7 mouse cellular contexts compared by ENCODE assay signal in the genomic region with DNA sequence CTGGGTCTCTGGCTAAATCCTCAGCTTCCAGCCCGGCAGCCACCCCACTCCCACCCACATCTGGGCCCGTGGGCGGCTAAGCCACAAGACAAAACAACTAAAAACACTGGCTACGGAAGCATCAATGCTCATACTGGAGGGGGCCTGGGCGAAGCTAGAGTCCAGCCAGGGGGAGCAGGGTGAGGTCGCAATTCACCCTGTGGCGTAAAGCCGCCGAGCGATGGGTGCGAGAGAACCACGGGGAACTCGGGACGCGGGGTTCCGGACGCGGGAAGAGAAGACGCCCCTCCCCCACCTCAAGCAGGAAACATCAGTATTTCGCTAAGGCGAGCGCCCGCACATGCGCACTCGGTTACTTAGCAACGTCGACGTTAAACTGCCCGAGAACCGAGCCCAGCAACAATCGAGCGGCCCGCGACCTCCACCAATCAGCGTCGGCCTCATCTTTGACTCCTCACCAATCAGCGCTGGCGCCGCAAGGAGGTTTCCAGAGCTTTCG. TPM values are rescaled to one million over a fixed set of nuclear protein-coding genes. Genes with fewer than 3 reads are reported as not detected.
DNase-seq lines count a peak whose midpoint lies in the region; ATAC-seq and TF ChIP-seq lines count a peak whose summit lies in the region.

A gene (plus strand): TSS at position 445 of the 499 bp plus-strand sequence.

- peaks cover 28% of the 10 kb centered on the region for H3K4me1 ChIP-seq in embryonic facial prominence, embryonic 13.5 days
- H3K4me1 ChIP-seq in kidney, adult 2 months (ENCODE audit: control insufficient read depth, insufficient read depth, low read length), result peaks cover 18% of the 10 kb centered on the region; the same call in 1 of the 2 replicates
- H3K4me1 ChIP-seq in limb, embryonic 12.5 days (replicated peaks), result peaks cover 24% of the 10 kb centered on the region
- peaks cover 40% of the 10 kb centered on the region for H3K4me1 ChIP-seq in midbrain, embryonic 15.5 days
- no peaks in the 10 kb centered on the region for H3K4me1 ChIP-seq in spleen, adult 2 months (ENCODE audit: control insufficient read depth, insufficient read depth, insufficient read length)

- peak; percentile 81 for TF ChIP-seq POLR2A in kidney, adult 2 months (IDR thresholded peaks at IDR 0.05; ENCODE audit: low read depth, low read length)
- TF ChIP-seq POLR2A in spleen, adult 2 months (IDR thresholded peaks at IDR 0.05; ENCODE audit: low read depth, low read length), result peak; percentile 93

- no peak for TF ChIP-seq CTCF in kidney, adult 2 months (conservative IDR thresholded peaks at IDR 0.05; ENCODE audit: insufficient read depth, insufficient read length, low read depth, low read length)
- TF ChIP-seq CTCF in spleen, adult 2 months (IDR thresholded peaks at IDR 0.05; ENCODE audit: extremely low read depth, insufficient read depth, insufficient read length, insufficient replicate concordance), result no peak

- H3K27ac ChIP-seq in embryonic facial prominence, embryonic 13.5 days, result peak within 1 kb of the TSS; percentile 99
- peak within 1 kb of the TSS; percentile 98 for H3K27ac ChIP-seq in kidney, adult 2 months (ENCODE audit: insufficient read depth, low read depth, low read length)
- H3K27ac ChIP-seq in limb, embryonic 12.5 days, result peak within 1 kb of the TSS; percentile 98
- peak within 1 kb of the TSS; percentile 97 for H3K27ac ChIP-seq in midbrain, embryonic 15.5 days
- peak within 1 kb of the TSS; percentile 98 for H3K27ac ChIP-seq in spleen, adult 2 months (ENCODE audit: insufficient read depth, low read length)

- H3K27me3 ChIP-seq in embryonic facial prominence, embryonic 13.5 days, result no peaks in the 10 kb centered on the region
- no peaks in the 10 kb centered on the region for H3K27me3 ChIP-seq in kidney, adult 2 months (replicated peaks; ENCODE audit: control insufficient read depth, insufficient read depth, low read length)
- H3K27me3 ChIP-seq in limb, embryonic 12.5 days, result no peaks in the 10 kb centered on the region
- no peaks in the 10 kb centered on the region for H3K27me3 ChIP-seq in midbrain, embryonic 15.5 days (replicated peaks)
- H3K27me3 ChIP-seq in spleen, adult 2 months (ENCODE audit: control insufficient read depth, insufficient read depth, low read length), result no peaks in the 10 kb centered on the region

- peak within 1 kb of the TSS; percentile 65 for H3K4me3 ChIP-seq in embryonic facial prominence, embryonic 13.5 days
- peak within 1 kb of the TSS; percentile 90 for H3K4me3 ChIP-seq in kidney, adult 2 months (ENCODE audit: insufficient read depth, low read depth, low read length)
- H3K4me3 ChIP-seq in limb, embryonic 12.5 days (replicated peaks), result peak within 1 kb of the TSS; percentile 63
- H3K4me3 ChIP-seq in midbrain, embryonic 15.5 days, result peak within 1 kb of the TSS; percentile 57
- peak within 1 kb of the TSS; percentile 83 for H3K4me3 ChIP-seq in spleen, adult 2 months (ENCODE audit: extremely low read depth, insufficient read depth, insufficient read length)

- DNase-seq in adrenal gland, postnatal 36 days, result peak; percentile 99 to 100
- peak; percentile 99 for DNase-seq in heart, adult 18-20 months
- peak; percentile 100 for DNase-seq in kidney, adult 2 months
- peak; percentile 98 to 99 for DNase-seq in spleen, adult 2 months (ENCODE audit: low read depth in 1 of 2, low spot score in 2 of 2)

- H3K4me2 ChIP-seq in embryonic facial prominence, embryonic 13.5 days, result peak within 1 kb of the TSS; percentile 84
- peak within 1 kb of the TSS; percentile 79 for H3K4me2 ChIP-seq in limb, embryonic 12.5 days
- H3K4me2 ChIP-seq in midbrain, embryonic 15.5 days, result peak within 1 kb of the TSS; percentile 69

- H3K36me3 ChIP-seq in embryonic facial prominence, embryonic 13.5 days, result peaks cover 24% of the 10 kb centered on the region
- H3K36me3 ChIP-seq in kidney, adult 2 months (ENCODE audit: control insufficient read depth, insufficient read depth, low read length), result peaks cover 12% of the 10 kb centered on the region
- peaks cover 30% of the 10 kb centered on the region for H3K36me3 ChIP-seq in limb, embryonic 12.5 days
- no peaks in the 10 kb centered on the region for H3K36me3 ChIP-seq in midbrain, embryonic 15.5 days (replicated peaks)
- H3K36me3 ChIP-seq in spleen, adult 2 months (ENCODE audit: control insufficient read depth, insufficient read depth, low read length), result peaks cover 12% of the 10 kb centered on the region

- whole genome bisulfite sequencing in embryonic facial prominence, embryonic 13.5 days, result under 1% methylated on average over 40 of the region's 40 CpGs
- WGBS in kidney, adult 2 months, result under 1% methylated on average over 40 of the region's 40 CpGs
- WGBS in limb, embryonic 12.5 days, result under 1% methylated on average over 40 of the region's 40 CpGs
- WGBS in midbrain, embryonic 15.5 days, result under 1% methylated on average over 40 of the region's 40 CpGs
- WGBS in spleen, adult 2 months, result under 1% methylated on average over 40 of the region's 40 CpGs

- peak; percentile 97 for ATAC-seq in embryonic facial prominence, embryonic 13.5 days (ENCODE audit: insufficient number of reproducible peaks, insufficient read depth, low FRiP score, low TSS enrichment, low read depth)
- ATAC-seq in limb, embryonic 12.5 days (ENCODE audit: insufficient number of reproducible peaks, insufficient read depth, low FRiP score, low TSS enrichment, low read depth), result peak; percentile 96
- ATAC-seq in midbrain, embryonic 15.5 days (replicated peaks), result peak; percentile 97

- H3K9ac ChIP-seq in embryonic facial prominence, embryonic 13.5 days, result peak within 1 kb of the TSS; percentile 96
- H3K9ac ChIP-seq in limb, embryonic 12.5 days (replicated peaks), result peak within 1 kb of the TSS; percentile 94
- peak within 1 kb of the TSS; percentile 85 for H3K9ac ChIP-seq in midbrain, embryonic 15.5 days

- H3K9me3 ChIP-seq in embryonic facial prominence, embryonic 13.5 days, result no peaks in the 10 kb centered on the region
- H3K9me3 ChIP-seq in limb, embryonic 12.5 days, result no peaks in the 10 kb centered on the region
- H3K9me3 ChIP-seq in midbrain, embryonic 15.5 days, result no peaks in the 10 kb centered on the region

RNA-seq across cellular contexts. Expression of the gene that starts here (rescaled TPM):
- total RNA-seq in adrenal gland, postnatal 36 days (2021), result 1,000 to 10,000 TPM; 1,237 to 1,515 TPM
- polyA plus RNA-seq in embryonic facial prominence, embryonic 13.5 days (2015; fragmentation: Nextera tagmentation; extraction: Ambion mirVana), result 3,261 and 3,547 TPM in 2 replicates
- total RNA-seq in heart, adult 18-20 months (2021), result 100 to 1,000 TPM; 599 to 655 TPM
- 1,891 and 2,089 TPM in 2 replicates for polyA plus RNA-seq in kidney, adult 2 months (2012; rRNA removed)
- polyA plus RNA-seq in limb, embryonic 12.5 days (2016; fragmentation: Nextera tagmentation; extraction: Ambion mirVana), result 3,589 and 3,648 TPM in 2 replicates
- polyA plus RNA-seq in midbrain, embryonic 15.5 days (2015; fragmentation: Nextera tagmentation; extraction: Ambion mirVana), result 4,689 and 4,874 TPM in 2 replicates
- 1,229 and 1,312 TPM in 2 replicates for polyA plus RNA-seq in spleen, adult 2 months (2012; rRNA removed)

Comparison
In these comparisons a context has a peak if more than half of its experiments do, and no peak if none do; other contexts are left out.
1. Peak in every context shown above with its lines: DNase-seq, ATAC-seq, H3K4me3 ChIP-seq and H3K27ac ChIP-seq.